Mouse (Mus musculus): ENCODE measurements around the gene Col16a1.

DNA sequence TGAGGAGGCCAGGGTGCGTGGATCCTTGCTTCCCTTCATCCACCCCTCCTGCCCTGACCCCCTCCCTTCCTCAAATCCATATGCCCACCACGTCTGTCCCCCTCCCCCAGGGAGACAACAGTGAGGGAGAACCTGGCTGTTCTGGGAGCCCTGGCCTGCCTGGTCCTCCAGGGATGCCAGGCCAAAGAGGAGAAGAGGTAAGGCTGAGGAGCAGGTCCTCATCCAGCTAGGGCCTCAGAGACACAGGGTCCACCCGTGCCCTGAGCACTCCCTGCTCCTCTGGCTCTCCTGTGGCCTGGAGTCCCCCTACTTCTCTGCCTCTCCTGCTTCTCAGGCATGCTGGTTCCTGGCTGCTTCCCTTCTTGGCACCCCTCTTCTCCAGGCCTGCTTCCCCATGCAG, 31.9 kb downstream of the Col16a1 start:
- no peak for TF ChIP-seq CTCF (conservative IDR thresholded peaks at IDR 0.05; ENCODE audit: insufficient read depth, insufficient read length, low read depth, low read length)
- no peak for TF ChIP-seq POLR2A (IDR thresholded peaks at IDR 0.05; ENCODE audit: low read depth, low read length)
